Mouse (Mus musculus): Measurements from ENCODE around the gene Lrr1.
A peak's percentile ranks its signal among the peaks of the same experiment; 100 is the strongest.

Gene Lrr1

DNA sequence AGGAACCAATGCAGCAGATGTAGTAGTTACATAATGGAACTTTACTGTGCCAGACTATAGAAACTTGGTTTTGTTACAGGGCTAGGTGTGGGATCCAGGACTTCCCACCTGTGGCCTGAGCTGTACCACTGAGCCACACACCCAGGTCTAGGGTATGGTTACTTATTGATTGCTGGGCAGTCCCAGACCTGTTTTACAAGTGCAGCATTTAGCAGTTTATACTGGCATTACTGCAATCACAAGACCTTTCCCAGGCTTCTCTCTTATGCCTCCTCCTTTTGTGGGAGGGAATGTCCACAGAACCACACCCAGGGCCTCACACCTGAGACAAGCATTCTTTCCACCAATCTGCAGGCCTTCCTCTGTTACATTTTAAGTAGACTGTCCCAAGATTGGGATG, 30.4 kb downstream of the Lrr1 start:
- DNase-seq: no peak

DNA sequence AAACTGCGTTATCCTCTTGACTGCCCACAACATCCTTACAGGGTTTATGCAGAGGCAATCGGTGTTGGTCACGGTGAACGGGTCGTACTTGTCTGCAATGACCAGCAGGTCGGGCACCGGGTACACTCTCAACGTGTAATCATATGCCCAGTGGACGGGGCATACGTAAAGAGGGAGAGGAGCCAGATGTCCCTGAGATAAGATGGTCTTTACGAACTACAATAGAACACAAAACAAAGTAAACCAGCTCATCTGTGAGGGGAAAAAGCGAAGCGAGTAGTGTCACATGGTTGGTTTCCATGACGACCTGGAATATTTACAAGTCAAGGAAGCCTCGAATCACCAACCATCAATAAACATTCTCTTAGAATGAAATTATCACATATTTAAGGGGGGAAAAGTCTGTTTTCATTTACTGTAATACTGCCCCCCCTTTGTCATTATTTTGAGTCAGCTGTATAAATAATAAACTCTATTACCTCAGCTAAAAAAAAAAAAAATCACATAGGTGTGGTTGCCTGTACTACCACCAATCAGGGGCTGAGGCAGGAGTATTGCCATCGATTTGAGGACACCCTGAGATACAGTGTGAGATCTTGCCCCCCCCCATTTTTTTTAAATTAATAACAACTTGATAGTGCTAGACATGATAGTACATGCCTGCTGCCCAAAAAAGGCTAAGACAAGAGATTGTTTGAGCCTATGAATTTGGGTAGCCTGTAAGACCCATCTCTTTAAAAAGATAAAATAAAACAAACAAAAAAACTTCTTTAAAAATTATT, 35.6 kb downstream of the Lrr1 start, which contains the start of gene Gm49384:
TSS of gene Gm49384 (minus strand) at position 216 of the 782 bp plus-strand sequence.
- DNase-seq: no peak

DNA sequence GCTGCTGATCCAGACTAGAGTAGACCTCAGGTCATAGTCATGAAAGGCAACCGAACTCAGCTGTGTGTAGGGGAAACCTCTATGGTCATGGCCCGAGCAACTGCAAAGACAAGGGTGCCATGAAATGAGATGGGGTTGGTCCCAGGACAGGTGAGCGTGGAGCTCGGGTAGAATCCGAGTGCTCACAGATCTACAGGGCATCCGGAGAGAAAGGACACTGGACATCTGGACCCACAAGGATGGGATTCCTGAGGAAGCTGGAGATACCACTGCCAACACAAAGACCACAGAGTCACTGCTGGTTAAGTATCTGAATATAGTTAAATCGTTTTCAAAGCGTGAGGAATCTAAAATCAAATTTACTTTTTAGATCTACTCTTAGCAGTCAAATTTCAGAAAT, 38.8 kb downstream of the Lrr1 start:
- no peak for DNase-seq

DNA sequence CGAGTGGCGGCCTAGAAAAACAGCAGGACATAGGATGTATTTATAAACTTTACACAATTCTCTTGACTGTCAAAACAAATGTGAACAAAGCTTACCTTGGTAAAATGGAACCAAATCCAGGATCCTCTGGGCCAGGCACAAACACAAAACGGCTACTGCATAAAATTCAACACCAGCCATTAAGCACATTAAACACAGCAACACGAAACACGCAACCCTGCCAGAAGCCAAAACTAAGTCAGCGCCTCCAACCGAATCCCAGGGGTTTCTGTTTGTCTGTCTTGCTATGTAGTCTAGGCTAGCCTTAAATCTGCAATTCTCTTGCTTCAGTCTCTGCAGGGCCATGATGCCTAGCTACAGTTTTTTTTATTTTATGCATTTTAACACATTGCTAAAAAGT, 39.3 kb downstream of the Lrr1 start:
- no peak for DNase-seq

DNA sequence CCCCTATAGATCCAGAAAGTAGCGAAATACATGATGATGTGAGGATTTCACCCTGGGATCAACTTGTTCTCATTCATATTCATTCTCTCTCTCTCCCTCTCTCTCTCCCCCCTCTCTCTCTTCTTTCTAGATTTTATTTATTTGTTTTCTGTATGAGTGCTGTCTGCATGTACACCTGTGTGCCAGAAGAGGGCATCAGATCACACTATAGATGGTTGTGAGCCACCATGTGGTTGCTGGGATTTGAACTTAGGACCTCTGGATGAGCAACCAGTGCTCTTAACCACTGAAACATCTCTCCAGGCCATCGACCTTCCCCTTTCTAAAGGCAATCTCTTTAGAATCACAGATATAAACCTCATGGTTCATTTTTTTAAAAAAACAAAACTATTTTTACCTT, 39.9 kb downstream of the Lrr1 start:
- DNase-seq: no peak

DNA sequence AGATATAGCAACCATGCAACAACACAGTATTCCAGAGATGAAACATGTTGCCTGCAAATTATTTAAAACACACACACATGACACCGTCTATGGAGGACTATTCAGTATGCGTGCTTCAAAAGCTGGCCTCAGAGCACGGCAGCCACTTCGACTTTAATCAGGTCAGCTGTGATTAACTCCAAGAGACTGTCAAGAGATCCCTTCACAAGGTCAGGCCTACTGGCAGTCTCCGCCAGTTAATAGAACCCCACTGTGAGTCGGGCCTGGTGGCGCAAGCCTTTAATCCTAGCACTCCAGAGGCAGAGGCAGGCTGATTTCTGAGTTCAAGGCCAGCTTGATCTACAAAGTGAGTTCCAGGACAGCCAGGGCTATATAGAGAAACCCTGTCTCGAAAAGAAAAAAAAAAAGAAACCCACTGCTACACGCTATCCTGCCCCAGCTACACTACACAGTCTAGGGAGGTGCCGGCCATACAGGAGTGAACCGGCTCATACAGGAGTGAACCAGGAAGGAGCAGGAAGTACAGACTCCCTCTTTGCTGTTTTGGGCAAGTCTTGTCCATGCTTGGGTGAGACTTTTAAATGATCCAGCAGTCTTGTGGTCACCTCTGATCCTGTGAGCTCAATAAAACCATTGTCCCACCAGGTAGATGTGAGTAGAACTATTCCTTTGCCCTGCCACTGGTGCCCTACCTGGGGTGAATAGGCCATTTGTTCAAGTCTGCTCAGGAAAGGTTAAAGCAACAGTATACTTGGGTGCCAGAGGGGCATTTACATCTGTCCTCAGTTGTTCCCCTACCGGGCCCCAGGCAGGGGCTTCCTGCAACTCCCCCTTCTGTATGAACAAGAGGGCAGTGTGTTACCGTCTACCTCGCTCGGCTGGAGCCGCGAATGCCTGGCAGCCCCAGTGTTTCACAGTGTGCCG, 41.7 kb downstream of the Lrr1 start:
- no peak for DNase-seq

DNA sequence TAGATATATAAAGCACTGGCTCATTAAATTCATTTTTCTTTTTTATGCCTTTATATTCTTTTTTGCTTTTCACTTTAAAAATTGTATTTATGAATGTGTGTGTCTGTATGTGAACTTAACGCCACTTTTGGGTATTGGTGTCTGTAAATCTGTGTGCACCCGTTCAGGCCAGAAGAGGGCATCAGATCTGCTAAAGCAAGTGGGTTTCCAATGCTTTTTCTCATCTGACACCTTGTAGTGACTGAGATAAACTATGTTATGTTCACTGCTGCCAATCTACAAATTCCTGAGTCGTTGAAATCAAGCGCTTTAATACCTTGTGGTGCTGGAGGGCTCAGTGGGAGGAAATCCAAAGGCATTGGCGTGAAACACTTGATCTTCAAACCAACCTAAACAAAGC, 42.4 kb downstream of the Lrr1 start:
- no peak for DNase-seq

DNA sequence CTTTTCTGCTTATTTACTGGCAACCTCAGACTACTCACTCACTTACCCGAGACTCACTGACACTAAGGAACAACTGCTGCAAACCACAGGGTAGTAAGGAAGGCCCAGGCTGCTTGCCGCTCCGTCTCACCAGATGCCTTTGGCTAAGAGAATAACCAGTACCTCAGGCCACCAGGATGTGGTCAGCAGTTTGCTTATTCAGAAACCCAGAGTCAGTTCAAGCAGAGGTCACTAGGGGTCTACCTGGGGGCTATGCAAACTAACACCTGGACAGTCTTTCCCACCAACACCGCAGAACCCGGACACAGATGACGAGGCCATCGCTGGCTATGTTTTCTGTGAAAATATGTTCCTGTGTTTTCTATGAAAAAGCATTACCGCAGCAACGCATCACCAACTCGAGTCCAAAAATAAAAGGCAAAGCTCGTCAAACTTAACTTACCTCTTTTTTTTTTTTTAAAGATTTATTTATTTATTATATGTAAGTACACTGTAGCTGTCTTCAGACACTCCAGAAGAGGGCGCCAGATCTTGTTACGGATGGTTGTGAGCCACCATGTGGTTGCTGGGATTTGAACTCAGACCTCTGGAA, 44.7 kb downstream of the Lrr1 start:
- no peak for DNase-seq

DNA sequence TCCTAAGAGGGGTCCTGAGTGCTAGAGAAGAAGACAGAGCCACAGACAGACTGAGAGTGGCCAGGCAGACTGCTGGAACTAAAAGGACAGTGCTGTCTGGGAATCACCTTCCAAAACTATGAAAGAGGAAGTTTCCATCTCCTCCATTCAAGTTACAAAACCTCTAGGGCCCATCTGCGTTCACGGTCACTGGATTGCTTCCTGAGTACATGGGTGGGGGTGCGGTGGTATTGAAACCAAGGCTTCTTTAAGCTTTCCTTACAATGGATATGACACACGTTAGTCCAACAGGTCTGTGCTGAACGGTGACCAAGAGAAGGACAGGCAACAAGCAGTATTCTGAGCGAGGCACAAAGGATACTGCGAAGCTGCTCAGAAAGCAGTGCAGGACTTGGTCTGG, 45.8 kb downstream of the Lrr1 start:
- DNase-seq: no peak

DNA sequence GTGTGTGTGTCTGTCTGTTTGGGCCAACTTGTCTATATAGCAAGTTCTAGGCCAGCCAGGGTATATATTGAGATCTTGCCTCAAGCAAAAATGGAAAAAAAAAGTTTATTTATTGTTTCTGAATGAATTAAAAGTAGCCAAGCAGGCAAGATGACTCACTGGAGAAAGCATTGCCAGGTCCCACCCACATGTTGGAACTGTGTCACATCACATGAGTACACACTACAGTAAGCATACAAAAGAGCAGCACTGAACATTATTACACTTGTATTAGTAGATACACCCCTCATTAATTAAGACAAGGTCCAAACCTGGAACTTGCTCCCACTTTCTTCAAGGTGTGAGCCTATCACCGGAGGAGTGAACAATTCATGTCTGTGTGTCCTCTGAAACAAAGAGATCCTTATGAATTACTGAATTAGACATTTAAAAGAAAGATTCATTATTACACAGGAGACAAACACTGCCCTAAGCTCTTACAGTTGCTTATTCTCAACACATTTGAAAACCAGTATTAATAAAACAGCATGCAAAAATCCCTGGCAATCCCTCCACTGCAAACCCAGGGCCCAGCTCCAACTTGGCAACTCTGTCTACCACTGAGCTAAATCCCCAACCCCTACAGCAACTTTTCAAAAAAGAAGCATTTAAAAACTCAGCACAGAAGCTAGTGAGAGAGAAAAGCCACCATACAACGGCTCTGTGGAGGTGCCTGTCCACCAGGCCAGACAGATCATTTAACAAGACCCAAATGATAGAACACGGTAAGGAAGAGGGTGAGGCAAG, 46.6 kb downstream of the Lrr1 start:
- DNase-seq: peak; percentile 80

DNA sequence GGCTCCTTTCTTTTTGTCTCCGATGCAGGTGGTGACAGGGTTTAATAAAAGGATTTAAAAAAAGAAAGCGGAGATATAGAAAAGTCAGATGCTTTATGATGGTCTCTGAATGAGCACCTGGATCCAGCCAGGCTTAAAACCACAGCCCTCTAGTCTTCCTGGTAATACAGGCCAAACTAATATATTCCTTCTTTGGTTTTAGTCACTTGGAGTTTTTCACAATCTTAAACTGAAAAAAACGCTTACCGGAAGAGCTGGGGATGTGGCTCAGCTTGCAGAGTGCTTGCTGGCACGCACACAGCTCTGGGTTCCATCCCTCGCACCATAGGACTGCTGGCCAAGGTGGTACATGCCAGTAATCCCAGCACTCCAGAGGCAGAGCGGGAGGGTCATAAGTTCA, 48.0 kb downstream of the Lrr1 start:
- no peak for DNase-seq

DNA sequence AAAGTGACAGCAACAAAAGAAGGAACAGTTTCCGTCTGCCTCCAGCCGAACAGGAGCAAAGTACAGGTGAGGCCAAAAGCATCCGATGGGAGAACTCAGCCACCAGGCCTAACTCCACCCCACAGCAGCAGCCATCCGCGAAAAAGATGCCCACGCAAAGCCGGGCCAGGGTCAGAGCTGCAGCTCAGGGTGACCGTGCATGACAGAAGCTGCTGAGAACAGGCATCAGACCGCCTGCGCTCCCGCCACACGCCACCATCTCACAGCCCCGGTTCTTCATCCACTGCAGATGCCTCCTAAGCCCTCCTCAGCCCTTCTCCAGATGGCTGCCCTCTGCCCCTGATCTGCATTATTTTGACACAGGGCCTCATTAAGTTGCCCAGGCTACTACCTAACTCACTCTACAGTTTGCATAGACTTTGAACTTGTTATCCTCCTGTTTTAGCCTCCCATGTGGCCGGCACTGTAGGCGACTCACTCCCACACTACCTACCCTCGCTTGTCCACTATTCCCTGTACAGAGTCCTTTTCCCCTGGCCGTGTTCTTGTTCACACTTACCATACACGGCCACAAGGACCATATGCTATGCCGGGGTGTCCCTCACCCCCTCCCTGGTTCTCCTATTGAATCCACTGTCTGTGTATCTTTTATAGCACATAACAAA, 52.1 kb downstream of the Lrr1 start:
- DNase-seq: no peak

DNA sequence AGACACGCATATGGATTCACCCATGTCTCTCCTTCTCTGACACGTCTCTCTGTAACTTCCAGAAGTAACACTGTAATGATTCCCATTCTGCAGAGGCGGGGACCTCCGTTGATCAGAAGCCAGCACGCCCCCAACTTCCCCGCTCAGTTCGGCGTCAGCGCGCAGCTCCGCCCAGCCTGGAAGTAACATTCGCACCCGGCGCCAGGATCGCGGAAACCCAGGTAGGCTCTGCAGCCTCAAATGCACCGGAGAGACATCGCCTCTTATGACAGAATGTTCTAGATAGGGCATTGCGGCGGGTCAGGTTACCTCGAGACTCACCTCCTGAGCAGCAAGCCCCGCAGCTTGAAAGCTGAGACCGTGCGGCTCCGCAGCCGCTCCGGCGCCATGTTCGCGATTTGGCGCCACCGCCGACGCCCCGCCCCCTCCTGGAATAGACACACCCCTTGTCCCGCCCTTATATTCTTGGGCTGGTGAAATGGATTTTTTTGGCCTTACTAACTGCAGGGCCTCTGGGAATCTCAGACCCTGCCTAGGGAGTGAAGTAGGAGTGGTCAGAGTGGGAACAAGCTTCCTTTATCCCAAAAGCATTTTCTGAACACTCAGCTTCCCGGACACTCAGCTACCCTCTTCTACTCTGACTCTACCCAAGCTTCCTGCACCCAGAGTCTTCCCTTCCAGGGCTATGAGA, 59.3 kb downstream of the Lrr1 start, which contains the start of gene Pole2:
TSS of gene Pole2 (minus strand) at position 420 of the 691 bp plus-strand sequence.
- peak; percentile 65 for DNase-seq

All from layer of hippocampus, adult 9-11 months (tissue).